Mouse (Mus musculus): ENCODE data around the gene Pxk. TPM values are rescaled to one million over a fixed set of nuclear protein-coding genes. Genes with fewer than 3 reads are reported as not detected.

Gene Pxk
- polyA plus RNA-seq, 1 experiment = 66.7 TPM

DNA sequence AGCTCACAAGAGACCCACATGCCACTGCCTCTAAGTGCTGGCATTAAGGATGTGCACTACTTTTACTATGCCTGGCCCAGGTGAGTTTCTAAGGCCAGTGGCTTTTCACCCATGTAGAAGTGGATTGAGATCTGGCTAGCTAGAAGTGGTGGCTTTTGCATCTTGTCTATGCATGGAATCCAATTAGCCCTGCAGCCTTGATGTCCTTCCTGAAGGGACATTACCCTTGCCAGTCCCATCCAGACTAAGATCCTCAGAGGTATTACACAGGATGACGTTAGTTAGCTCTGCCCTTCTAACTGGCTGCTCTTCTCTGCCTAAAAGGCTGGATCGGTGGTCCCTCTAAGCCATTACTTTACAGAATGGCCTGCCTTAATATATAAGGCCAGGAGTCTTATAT is 115.0 kb downstream of the Pxk start:
- Histone ChIP-seq H3K27ac (ENCODE audit: insufficient read depth, low read length) (no peak overlapping the region), H3K4me1 (ENCODE audit: control insufficient read depth, insufficient read depth, low read length) (peaks cover 12% of the 10 kb centered on the region), H3K27me3 (ENCODE audit: control insufficient read depth, insufficient read depth, low read length) (no peaks in the 10 kb centered on the region), H3K4me3 (replicated peaks; ENCODE audit: insufficient read depth, low read depth, low read length) (no peak overlapping the region)
- no peak for TF ChIP-seq POLR2A (IDR thresholded peaks at IDR 0.05; ENCODE audit: borderline replicate concordance, insufficient read depth, low read length)
- no peak for TF ChIP-seq CTCF (IDR thresholded peaks at IDR 0.05; ENCODE audit: borderline replicate concordance, insufficient read depth, low read depth, low read length)
- 88% methylated on average over 2 of the region's 2 CpGs for WGBS
- DNase-seq = no peak

- peak; percentile 98 for DNase-seq
- H3K4me1 ChIP-seq (ENCODE audit: control insufficient read depth, insufficient read depth, low read length) = peaks cover 14% of the 10 kb centered on the region
- TF ChIP-seq CTCF (IDR thresholded peaks at IDR 0.05; ENCODE audit: borderline replicate concordance, insufficient read depth, low read depth, low read length) (0 out of 2 replicates have a peak, but pooled peaks have one; percentile 17), POLR2A (IDR thresholded peaks at IDR 0.05; ENCODE audit: borderline replicate concordance, insufficient read depth, low read length) (no peak)
- H3K4me3 ChIP-seq (replicated peaks; ENCODE audit: insufficient read depth, low read depth, low read length) = peak within 1 kb of the TSS; percentile 89
- 1% methylated on average over 49 of the region's 49 CpGs for WGBS
- no peaks in the 10 kb centered on the region for H3K27me3 ChIP-seq (ENCODE audit: control insufficient read depth, insufficient read depth, low read length)
- H3K27ac ChIP-seq (ENCODE audit: insufficient read depth, low read length) = peak within 1 kb of the TSS; percentile 65; the same call in 1 of the 2 replicates
Measured at GRCm38 (mm10) chr14:8213803-8214224, 115.8 kb downstream of the Pxk start, which contains the start of gene Kctd6. Kctd6 (plus strand) TSS chr14:8214140.

Other genes starting within 250 kb of the Pxk start
- not detected in 2 replicates for gene Gm45521, start 140.9 kb upstream of the Pxk start, polyA plus RNA-seq (2012; rRNA removed)
- 0.02 TPM in 1 of 2 replicates, not detected in the other for gene Dnase1l3, start 103.6 kb upstream of the Pxk start, polyA plus RNA-seq (2012; rRNA removed)
- gene Abhd6, start 95.3 kb upstream of the Pxk start, polyA plus RNA-seq (2012; rRNA removed) = 56.0 and 59.1 TPM in 2 replicates
- gene Rpp14, start 17.8 kb upstream of the Pxk start, polyA plus RNA-seq (2012; rRNA removed) = 27.5 and 36.2 TPM in 2 replicates
- 275 and 279 TPM in 2 replicates for gene Pdhb, start 74.8 kb downstream of the Pxk start, polyA plus RNA-seq (2012; rRNA removed)
- 35.0 and 35.8 TPM in 2 replicates for gene Kctd6, start 115.9 kb downstream of the Pxk start, polyA plus RNA-seq (2012; rRNA removed)
- 0.41 and 0.55 TPM in 2 replicates for gene Acox2, start 161.1 kb downstream of the Pxk start, polyA plus RNA-seq (2012; rRNA removed)
- gene Fam107a, start 219.8 kb downstream of the Pxk start, polyA plus RNA-seq (2012; rRNA removed) = 351 and 468 TPM in 2 replicates

Data from cerebellum, adult 2 months (tissue).